ENCODE assay signal across 8 mouse cellular contexts in the genomic region with DNA sequence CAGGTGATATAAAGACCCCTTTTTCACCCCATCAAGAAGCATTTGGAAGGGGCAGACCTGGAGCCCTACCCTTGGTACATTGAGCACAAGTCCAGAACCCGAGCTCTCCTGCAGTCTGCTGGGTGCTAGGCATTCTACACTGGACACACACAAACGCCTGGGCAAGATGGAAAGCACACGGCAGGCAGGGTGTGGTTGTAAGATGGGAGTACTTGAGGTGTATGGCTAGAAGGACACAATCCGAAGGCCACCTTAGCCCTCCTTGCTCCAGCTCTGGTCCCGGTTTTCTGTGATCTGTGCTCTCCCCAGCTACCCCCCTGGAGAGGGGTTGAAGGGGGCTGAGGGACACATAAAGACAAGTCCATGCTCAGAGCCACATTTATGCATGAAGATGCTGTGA. TPM values are rescaled to one million over a fixed set of nuclear protein-coding genes. Genes with fewer than 3 reads are reported as not detected.
DNase-seq lines count a peak whose midpoint lies in the region; ATAC-seq and TF ChIP-seq lines count a peak whose summit lies in the region.

No protein-coding gene starts in this region.

- H3K4me2 ChIP-seq in liver, embryonic 14.5 days (ENCODE audit: low read depth): peak overlapping the region; percentile 72

- H3K4me1 ChIP-seq in cerebellum, adult 2 months (ENCODE audit: control insufficient read depth, insufficient read depth, low read length): peaks cover 24% of the 10 kb centered on the region
- H3K4me1 ChIP-seq in testis, adult 2 months (ENCODE audit: control insufficient read depth, insufficient read depth, low read length): peaks cover 37% of the 10 kb centered on the region
- no peaks in the 10 kb centered on the region; a peak in 1 of 4 replicates for H3K4me1 ChIP-seq in liver, embryonic 14.5 days (replicated peaks; ENCODE audit: control insufficient read depth in 2 of 2, insufficient read depth in 2 of 2, low read length in 1 of 2)

- H3K27me3 ChIP-seq in cerebellum, adult 2 months (ENCODE audit: control insufficient read depth, insufficient read depth, low read length): no peaks in the 10 kb centered on the region
- no peaks in the 10 kb centered on the region for H3K27me3 ChIP-seq in testis, adult 2 months (ENCODE audit: control insufficient read depth, insufficient read depth, low read length)
- H3K27me3 ChIP-seq in liver, embryonic 14.5 days (ENCODE audit: control insufficient read depth, insufficient read depth, low read length): peaks cover 59% of the 10 kb centered on the region

- H3K36me3 ChIP-seq in testis, adult 2 months (ENCODE audit: control insufficient read depth, insufficient read depth, low read length): no peaks in the 10 kb centered on the region
- no peaks in the 10 kb centered on the region for H3K36me3 ChIP-seq in liver, embryonic 14.5 days (replicated peaks; ENCODE audit: control insufficient read depth, insufficient read depth, low read depth)

- H3K4me3 ChIP-seq in cerebellum, adult 2 months (replicated peaks; ENCODE audit: insufficient read depth, low read depth, low read length): peak overlapping the region; percentile 81
- H3K4me3 ChIP-seq in testis, adult 2 months (ENCODE audit: control insufficient read depth, low read depth, low read length): peak overlapping the region; percentile 90
- peak overlapping the region in 1 of 2 experiments; percentile 57; a peak in 1 of 4 replicates for H3K4me3 ChIP-seq in liver, embryonic 14.5 days (ENCODE audit: insufficient read depth in 1 of 2, low read depth in 2 of 2, low read length in 2 of 2)

- ATAC-seq in liver, embryonic 14.5 days (ENCODE audit: insufficient read depth): no peak
- ATAC-seq in frontal cortex, adult (ENCODE audit: low TSS enrichment): no peak

- H3K27ac ChIP-seq in cerebellum, adult 2 months (ENCODE audit: insufficient read depth, low read length): peak overlapping the region; percentile 89
- H3K27ac ChIP-seq in testis, adult 2 months (ENCODE audit: control insufficient read depth, insufficient read depth, low read depth, low read length): no peak overlapping the region
- no peak overlapping the region for H3K27ac ChIP-seq in liver, embryonic 14.5 days

- no peak for TF ChIP-seq CTCF in cerebellum, adult 2 months (IDR thresholded peaks at IDR 0.05; ENCODE audit: borderline replicate concordance, insufficient read depth, low read depth, low read length)
- TF ChIP-seq CTCF in testis, adult 2 months (IDR thresholded peaks at IDR 0.05; ENCODE audit: control insufficient read depth, insufficient read depth, insufficient replicate concordance, low read depth, low read length): no peak
- no peak for TF ChIP-seq CTCF in liver, embryonic 14.5 days (IDR thresholded peaks at IDR 0.05; ENCODE audit: low read depth)

- WGBS in cerebellum, adult 2 months: 43% methylated on average over 5 of the region's 5 CpGs
- 43% methylated on average over 5 of the region's 5 CpGs for WGBS in liver, embryonic 14.5 days (ENCODE audit: insufficient replicate concordance)

- TF ChIP-seq EP300 in liver, embryonic 14.5 days (IDR thresholded peaks at IDR 0.05; ENCODE audit: low read depth): no peak

- no peak for TF ChIP-seq POLR2A in cerebellum, adult 2 months (IDR thresholded peaks at IDR 0.05; ENCODE audit: borderline replicate concordance, insufficient read depth, low read length)
- no peak for TF ChIP-seq POLR2A in testis, adult 2 months (IDR thresholded peaks at IDR 0.05; ENCODE audit: control insufficient read depth, low read depth, low read length)

- H3K9ac ChIP-seq in liver, embryonic 14.5 days (replicated peaks): no peak overlapping the region

- H3K9me3 ChIP-seq in liver, embryonic 14.5 days (ENCODE audit: control insufficient read depth, low read length): no peaks in the 10 kb centered on the region

- no peak for DNase-seq in cerebellum, adult 2 months
- DNase-seq in cerebellum, adult 9-10 months: no peak
- no peak for DNase-seq in testis, postnatal 14 days (ENCODE audit: low spot score)
- DNase-seq in liver, embryonic 14.5 days (ENCODE audit: low read depth in 3 of 3, low spot score in 3 of 3): no peak
- DNase-seq in layer of hippocampus, adult 11-12 months (ENCODE audit: low spot score): no peak
- no peak for DNase-seq in T-cell, adult 2 months (ENCODE audit: low spot score)

RNA-seq across cellular contexts. Expression of a gene that starts 0.5 kb away (rescaled TPM):
- 328 and 334 TPM in 2 replicates for polyA plus RNA-seq in cerebellum, adult 2 months (2012; rRNA removed)
- polyA plus RNA-seq in testis, adult 2 months (2012; rRNA removed): 62.5 and 63.0 TPM in 2 replicates
- polyA plus RNA-seq in liver, embryonic 14.5 days (2012; rRNA removed): 2.0 and 2.2 TPM in 2 replicates
- polyA plus RNA-seq in liver, embryonic 14.5 days (2014; fragmentation: Nextera tagmentation; extraction: Ambion mirVana): 1.6 and 1.9 TPM in 2 replicates

RNA-seq across cellular contexts. Expression of a gene that starts 4.1 kb away (rescaled TPM):
- polyA plus RNA-seq in cerebellum, adult 2 months (2012; rRNA removed): 69.4 and 69.6 TPM in 2 replicates
- 9.5 and 11.6 TPM in 2 replicates for polyA plus RNA-seq in testis, adult 2 months (2012; rRNA removed)
- 0.54 and 0.63 TPM in 2 replicates for polyA plus RNA-seq in liver, embryonic 14.5 days (2012; rRNA removed)
- not detected in 2 replicates for polyA plus RNA-seq in liver, embryonic 14.5 days (2014; fragmentation: Nextera tagmentation; extraction: Ambion mirVana)

RNA-seq across cellular contexts. Expression of a gene that starts 8.1 kb away (rescaled TPM):
- 2.1 and 2.5 TPM in 2 replicates for polyA plus RNA-seq in cerebellum, adult 2 months (2012; rRNA removed)
- polyA plus RNA-seq in testis, adult 2 months (2012; rRNA removed): 7.8 and 10.9 TPM in 2 replicates
- polyA plus RNA-seq in liver, embryonic 14.5 days (2012; rRNA removed): 15.0 and 27.9 TPM in 2 replicates
- polyA plus RNA-seq in liver, embryonic 14.5 days (2014; fragmentation: Nextera tagmentation; extraction: Ambion mirVana): 23.6 and 32.2 TPM in 2 replicates

RNA-seq across cellular contexts. Expression of a gene that starts 39.8 kb away (rescaled TPM):
- polyA plus RNA-seq in cerebellum, adult 2 months (2012; rRNA removed): 2.4 and 3.0 TPM in 2 replicates
- 4.2 and 6.1 TPM in 2 replicates for polyA plus RNA-seq in testis, adult 2 months (2012; rRNA removed)
- 0.02 TPM in 1 of 2 replicates, not detected in the other for polyA plus RNA-seq in liver, embryonic 14.5 days (2012; rRNA removed)
- not detected in 2 replicates for polyA plus RNA-seq in liver, embryonic 14.5 days (2014; fragmentation: Nextera tagmentation; extraction: Ambion mirVana)

Comparison
In these comparisons a context has a peak if more than half of its experiments do, and no peak if none do; other contexts are left out.
1. RNA of a gene that starts 0.5 kb away (polyA plus RNA-seq): 328 to 334 TPM in cerebellum, adult 2 months and 62.5 to 63.0 TPM in testis, adult 2 months; 1.6 to 2.2 TPM in liver, embryonic 14.5 days; every median in the first group is over 10 times any median in the second.